Mouse (Mus musculus): ENCODE measurements around the gene Obscn.

DNA sequence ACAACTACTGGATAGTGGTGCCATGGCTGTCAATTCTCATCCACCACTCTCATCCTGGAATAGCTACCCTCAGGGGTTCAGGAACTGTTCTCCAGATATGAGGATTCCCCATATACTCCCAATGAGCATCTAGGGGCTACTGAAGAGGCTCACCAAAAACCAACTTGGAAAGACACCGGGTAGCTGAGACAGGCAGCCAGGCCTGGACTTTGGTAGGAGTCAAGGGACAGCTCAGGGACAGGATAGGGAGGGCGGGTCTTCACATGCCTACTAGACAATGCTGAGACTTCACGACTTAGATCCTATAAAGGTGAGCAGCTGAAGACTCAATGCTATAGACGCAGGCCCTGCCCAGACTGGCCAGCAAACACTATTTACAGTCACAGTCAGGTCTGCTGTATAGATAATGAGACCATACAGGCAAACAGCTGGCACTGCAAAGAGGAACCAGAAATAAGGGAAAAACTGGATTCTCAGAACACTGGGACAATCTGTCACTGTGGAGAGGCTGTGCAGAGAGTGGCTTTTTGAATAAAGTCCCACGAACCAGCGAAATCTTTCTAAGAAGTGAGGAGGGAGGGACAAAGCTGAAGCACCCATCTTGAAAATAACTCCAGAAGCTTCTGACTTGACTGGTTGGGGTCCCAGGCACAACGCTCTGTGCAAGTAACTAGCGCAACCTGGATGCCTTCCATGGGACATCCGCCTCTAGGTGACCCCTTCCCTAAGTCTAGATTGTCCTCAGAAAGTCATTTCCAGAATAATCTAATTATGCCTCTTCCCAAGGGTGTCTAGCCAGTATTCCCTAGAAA lies 26.4 kb upstream of the Obscn start:
- TF ChIP-seq CTCF (IDR thresholded peaks at IDR 0.05; ENCODE audit: borderline replicate concordance, insufficient read depth, low read length) (no peak), POLR2A (IDR thresholded peaks at IDR 0.05; ENCODE audit: low read depth, low read length) (peak; percentile 44; the same call in 1 of the 2 replicates)

Data from embryonic fibroblast, embryonic 13.5 days (primary cell).